Mouse (Mus musculus) lung, postnatal 4 days (tissue): ENCODE data around the gene Rnf217.

ENCODE experiments used
- DNase-seq, 2 experiments: peaks; one replicate each; pipeline ENCODE4 v3.0.0; 2021

The Rnf217 gene

GRCm38 (mm10) chr10:31467043-31467898, 141.7 kb downstream of the Rnf217 start:
- DNase-seq, result no peak

DNA sequence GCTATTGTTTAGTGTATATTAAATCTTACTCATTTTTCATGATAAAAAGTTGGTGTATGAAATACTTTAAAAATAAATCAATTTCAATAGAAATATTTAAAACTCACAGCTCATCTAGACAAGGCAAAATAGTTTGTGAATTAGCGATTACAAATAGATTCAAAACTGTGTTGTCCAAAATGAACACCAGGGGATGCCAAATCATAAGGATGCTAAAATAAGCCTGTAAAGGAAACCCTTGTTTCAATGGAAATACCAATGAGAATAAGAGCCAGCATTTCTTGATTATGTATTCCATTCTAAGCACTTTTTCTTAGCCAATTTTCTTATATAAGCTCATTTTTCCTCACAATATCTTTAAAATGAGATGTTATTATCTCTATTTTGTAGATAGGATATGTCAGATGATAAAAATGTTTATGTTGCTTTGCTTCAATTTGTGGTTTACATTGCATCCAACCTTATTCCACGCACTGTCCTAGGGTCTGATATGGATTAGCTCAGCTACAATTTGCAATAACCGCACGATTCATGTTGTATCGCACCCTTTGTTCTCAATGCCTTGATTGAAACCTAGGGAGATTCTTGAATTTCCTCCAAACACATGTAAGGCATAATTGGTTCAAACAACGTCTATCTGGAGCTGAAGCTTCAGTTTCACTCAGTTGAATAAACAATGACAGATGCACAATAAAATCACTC, 143.0 kb downstream of the Rnf217 start:
- no peak for DNase-seq

DNA sequence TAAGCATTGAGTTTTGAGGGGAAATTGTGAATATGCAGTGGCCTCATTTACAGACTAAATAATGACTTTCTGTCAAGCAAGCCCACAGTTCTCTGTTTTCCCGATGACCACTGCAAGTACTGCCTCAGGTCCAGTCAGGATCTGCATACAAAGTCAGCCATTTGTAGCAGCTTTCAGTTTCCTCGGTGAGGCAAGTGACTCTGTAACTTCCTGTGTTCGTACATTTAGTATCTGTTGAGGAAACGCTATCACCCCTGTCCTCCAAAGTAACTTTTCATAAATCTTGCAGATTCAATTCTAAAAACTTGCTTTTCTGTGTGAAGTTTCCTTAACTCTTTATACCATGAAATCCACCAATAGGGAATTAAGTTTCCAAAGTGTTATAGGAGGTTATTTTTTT, 143.6 kb downstream of the Rnf217 start:
- no peak for DNase-seq

GRCm38 (mm10) chr10:31463044-31463443, 145.9 kb downstream of the Rnf217 start:
- no peak for DNase-seq

- DNase-seq, result no peak
Observed at GRCm38 (mm10) chr10:31456806-31457205, 152.2 kb downstream of the Rnf217 start.

GRCm38 (mm10) chr10:31447083-31447482, 161.9 kb downstream of the Rnf217 start:
- no peak for DNase-seq

- peak; percentile 87 to 89 for DNase-seq
Observed at GRCm38 (mm10) chr10:31445291-31446124, 163.5 kb downstream of the Rnf217 start, which contains the start of gene Tpd52l1. Tpd52l1 (minus strand) TSS chr10:31445958.

GRCm38 (mm10) chr10:31444206-31444605, 164.8 kb downstream of the Rnf217 start:
- DNase-seq, result no peak
